Mouse (Mus musculus) megakaryocyte, adult 5-6 weeks (primary cell): ENCODE results near the gene Gmeb1. TPM values are rescaled to one million over a fixed set of nuclear protein-coding genes. Genes with fewer than 3 reads are reported as not detected.
A peak's percentile ranks its signal among the peaks of the same experiment; 100 is the strongest.

Experiments used
- ATAC-seq: 2 replicates; pipeline ENCODE4 v1.8.0; 2016; ENCODE audit warnings: mild to moderate bottlenecking, inconsistent platforms; ENCODE audit not compliant: poor library complexity, severe bottlenecking
- total RNA-seq, 2 experiments: library from RNA; stranded (forward) in 1 of 2; stranded (reverse) in 1 of 2; fragments of 153-499, 151-499 nt in 1 of 2; fragments of 221-1000, 200-1000 nt in 1 of 2; gene quantifications; 2 replicates each; pipeline versions ENCODE4 v1.2.3 to v1.2.4; 2015 to 2017

The Gmeb1 gene
- total RNA-seq, 2 experiments from 2014 or later = 17.9 to 29.5 TPM

GRCm38 (mm10) chr4:132274156-132274862 is 12.9 kb upstream of the Gmeb1 start, which contains the start of gene Taf12:
Gene Taf12 (plus strand): TSS chr4:132274375.
- peak; percentile 81 for ATAC-seq

GRCm38 (mm10) chr4:132273166-132273565 is 11.8 kb upstream of the Gmeb1 start:
- no peak for ATAC-seq

GRCm38 (mm10) chr4:132269740-132270560 is 8.5 kb upstream of the Gmeb1 start:
- ATAC-seq = peak; percentile 66

- ATAC-seq = peak; percentile 14
These were observed 7.7 kb upstream of the Gmeb1 start for GRCm38 (mm10) chr4:132268871-132269739.

GRCm38 (mm10) chr4:132266835-132267349 is 5.5 kb upstream of the Gmeb1 start:
- ATAC-seq = no peak

GRCm38 (mm10) chr4:132263313-132263712 is 1.9 kb upstream of the Gmeb1 start:
- no peak for ATAC-seq

- ATAC-seq = no peak
These were observed 885 bp upstream of the Gmeb1 start for GRCm38 (mm10) chr4:132262358-132262616.

GRCm38 (mm10) chr4:132260404-132261379 is 710 bp downstream of the Gmeb1 start:
- ATAC-seq = peak; percentile 84

GRCm38 (mm10) chr4:132259248-132259647 is 2.2 kb downstream of the Gmeb1 start:
- no peak for ATAC-seq

GRCm38 (mm10) chr4:132256384-132256783 is 5.0 kb downstream of the Gmeb1 start:
- ATAC-seq = no peak

GRCm38 (mm10) chr4:132254986-132255385 is 6.4 kb downstream of the Gmeb1 start:
- no peak for ATAC-seq

GRCm38 (mm10) chr4:132253622-132254021 is 7.8 kb downstream of the Gmeb1 start:
- ATAC-seq = no peak

- no peak for ATAC-seq
These were observed 8.3 kb downstream of the Gmeb1 start for GRCm38 (mm10) chr4:132253128-132253527.

- ATAC-seq = no peak
These were observed 9.8 kb downstream of the Gmeb1 start for GRCm38 (mm10) chr4:132251596-132251995.

GRCm38 (mm10) chr4:132247451-132247997 is 13.9 kb downstream of the Gmeb1 start:
- ATAC-seq = peak; percentile 99

- no peak for ATAC-seq
These were observed 15.8 kb downstream of the Gmeb1 start for GRCm38 (mm10) chr4:132245643-132246042.

GRCm38 (mm10) chr4:132241208-132241607 is 20.2 kb downstream of the Gmeb1 start:
- ATAC-seq = 0 out of 2 replicates have a peak, but pooled peaks have one; percentile 24

- ATAC-seq = no peak
These were observed 21.0 kb downstream of the Gmeb1 start for GRCm38 (mm10) chr4:132240367-132240766.

GRCm38 (mm10) chr4:132238356-132238755 is 23.0 kb downstream of the Gmeb1 start:
- ATAC-seq = no peak
